Mouse (Mus musculus) c-Kit-positive CD71-positive TER-119-positive erythroid progenitor cells, embryonic 14.5 days (primary cell): ENCODE data around the gene Nfkb2.

Experiments
- DNase-seq: peaks from one replicate; pipeline ENCODE4 v3.0.0-alpha.2; 2013; ENCODE audit warnings: low spot score

The Nfkb2 gene

DNA sequence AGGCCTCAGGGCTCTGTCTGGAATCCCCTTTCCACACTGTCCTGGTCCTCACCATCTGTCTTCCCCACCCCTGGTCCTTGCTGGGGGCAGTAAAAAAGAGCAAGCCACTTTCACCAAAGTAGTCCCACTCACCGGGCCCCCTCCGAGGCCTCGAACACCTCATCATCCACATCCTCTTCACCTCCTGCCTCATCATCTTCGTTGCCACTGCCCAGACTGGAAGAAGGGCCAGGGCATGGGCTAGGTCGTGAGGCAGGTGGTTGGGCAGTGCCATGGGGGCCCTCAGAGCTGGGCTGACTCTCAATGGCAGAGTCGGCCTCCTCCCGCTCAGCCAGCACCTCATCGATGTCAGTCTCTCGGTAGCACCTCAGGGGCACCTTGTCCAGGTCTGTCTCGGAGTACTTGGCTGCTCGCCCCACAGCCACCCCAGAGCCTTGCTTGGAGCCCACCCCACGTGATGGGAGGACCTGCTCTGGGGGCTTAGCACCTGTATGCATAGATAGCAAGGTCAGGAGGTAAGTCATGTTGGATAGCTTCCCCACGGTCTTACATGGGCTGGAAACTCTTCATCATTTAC, 19.0 kb downstream of the Nfkb2 start:
- no peak for DNase-seq

DNA sequence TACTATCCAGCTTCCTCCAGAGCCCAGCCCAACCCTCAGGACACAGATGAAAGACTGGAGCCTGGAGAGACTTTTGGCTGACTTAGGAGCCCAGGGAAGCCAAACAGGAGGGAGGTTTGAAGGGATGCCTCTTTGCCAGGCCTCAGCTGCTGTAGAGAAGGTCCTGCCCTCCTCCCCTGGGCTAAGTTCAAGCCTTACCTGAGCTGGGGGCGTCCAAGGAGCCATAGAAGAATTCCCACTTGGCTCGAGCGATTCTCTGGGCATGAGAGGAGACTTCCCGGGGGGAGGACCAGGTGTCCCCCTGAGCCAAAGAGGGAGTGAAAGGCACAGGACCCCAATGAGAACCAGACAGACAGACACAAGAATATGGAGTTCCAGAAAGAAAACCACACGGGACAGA, 19.6 kb downstream of the Nfkb2 start:
- DNase-seq = no peak

DNA sequence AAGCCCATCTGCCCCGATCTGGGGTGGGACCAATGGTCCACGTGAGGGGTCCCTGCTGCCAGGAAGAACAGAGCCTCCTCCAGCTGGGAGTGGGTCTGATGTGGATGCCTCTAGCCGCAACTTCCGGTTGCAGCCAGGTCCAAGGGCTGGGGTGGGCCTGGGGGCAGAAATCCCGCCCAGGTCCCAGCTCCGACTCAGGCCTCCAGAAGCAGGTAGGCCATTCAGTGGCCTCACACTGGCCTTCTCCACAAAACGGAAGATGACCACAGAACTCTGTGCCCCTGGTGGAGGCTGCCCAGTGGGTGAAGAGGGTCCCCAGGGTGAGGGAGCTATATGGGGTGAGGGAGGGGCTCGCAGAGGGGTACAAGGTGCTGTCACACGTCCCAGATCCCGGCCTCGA, 20.2 kb downstream of the Nfkb2 start:
- DNase-seq = no peak

DNA sequence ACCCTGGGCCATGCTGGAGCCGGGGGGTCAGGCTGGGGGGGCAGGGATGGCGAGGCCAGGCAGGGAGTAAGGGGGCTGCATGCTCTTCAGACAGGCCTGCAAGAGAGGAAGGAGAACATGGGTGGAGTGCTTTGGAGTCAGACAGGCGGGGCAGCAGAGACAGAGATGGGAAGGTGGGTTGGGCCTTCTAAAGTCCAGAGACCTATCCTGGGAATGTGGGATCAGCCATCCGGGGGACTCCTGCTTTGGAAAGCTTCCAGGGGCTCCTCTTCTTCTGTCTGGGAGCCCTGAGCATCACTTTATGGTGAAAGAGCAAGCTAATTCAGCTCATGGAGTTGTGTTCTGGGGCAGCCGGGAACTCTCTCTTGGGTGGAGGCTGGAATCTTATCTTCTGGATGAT, 20.8 kb downstream of the Nfkb2 start:
- DNase-seq = no peak

DNA sequence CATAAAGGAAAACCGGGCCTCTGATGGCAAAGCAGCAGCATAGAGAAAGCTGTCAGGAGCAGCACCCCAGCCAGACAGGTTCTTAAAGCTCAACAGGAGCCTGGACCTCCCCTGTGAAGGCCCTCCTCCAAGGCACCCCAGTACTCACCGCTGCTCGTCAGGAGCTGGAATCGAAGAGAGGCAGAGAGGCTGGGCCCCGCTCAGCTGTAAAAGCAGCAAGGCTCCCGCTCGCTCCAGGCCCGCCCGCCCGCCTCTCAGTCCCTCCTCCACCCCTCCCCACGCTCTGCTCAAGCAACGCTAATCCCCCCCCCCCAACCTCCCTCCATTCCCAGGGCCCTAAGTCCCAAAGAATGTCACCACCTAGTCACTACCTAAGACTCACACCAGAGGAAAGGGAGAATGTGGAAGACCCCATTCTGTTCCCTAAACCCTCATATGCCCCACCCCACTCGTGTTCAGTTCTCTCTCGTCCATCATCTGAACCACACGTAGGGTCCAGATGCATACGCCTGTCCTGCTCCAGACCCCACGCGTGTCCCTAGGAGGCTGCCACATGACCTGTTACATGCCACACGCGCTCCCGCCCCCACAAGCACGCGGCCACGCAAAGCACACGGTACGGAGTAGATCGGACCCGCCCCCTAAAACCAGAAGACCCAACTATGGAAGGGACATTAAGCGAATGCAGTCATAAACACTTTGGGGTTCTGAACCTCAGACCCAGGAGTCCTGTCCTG, 22.1 kb downstream of the Nfkb2 start:
- DNase-seq = no peak

DNA sequence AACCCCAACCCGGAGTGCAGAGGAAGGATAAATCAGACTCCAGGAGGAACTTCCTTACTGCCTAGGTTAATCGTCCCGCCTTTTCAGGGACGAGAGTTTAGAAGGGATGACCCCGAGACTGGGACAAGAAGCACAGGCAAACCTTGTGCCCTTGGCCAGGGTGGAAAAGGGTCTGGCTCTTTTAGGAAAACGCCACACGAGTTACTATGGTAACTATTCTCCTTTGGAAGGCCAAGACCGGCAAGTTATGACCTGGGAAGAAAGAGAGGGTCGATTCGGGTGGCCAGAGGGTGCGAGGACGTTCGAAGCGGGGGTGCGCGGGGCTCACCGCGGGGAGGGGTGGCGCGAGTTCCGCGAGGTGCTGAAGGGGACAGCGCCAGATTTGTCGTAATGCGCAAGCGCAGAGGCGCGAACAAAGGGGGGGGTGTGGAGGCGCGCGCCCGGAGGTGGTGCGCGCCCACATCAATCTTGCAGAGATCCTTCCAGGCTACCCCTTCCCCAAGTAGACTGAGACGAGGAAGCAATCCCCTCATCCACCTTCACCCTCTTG, 22.7 kb downstream of the Nfkb2 start, which contains the start of gene Psd:
Gene Psd (minus strand): TSS at position 401 of the 550 bp plus-strand sequence.
- DNase-seq = no peak

DNA sequence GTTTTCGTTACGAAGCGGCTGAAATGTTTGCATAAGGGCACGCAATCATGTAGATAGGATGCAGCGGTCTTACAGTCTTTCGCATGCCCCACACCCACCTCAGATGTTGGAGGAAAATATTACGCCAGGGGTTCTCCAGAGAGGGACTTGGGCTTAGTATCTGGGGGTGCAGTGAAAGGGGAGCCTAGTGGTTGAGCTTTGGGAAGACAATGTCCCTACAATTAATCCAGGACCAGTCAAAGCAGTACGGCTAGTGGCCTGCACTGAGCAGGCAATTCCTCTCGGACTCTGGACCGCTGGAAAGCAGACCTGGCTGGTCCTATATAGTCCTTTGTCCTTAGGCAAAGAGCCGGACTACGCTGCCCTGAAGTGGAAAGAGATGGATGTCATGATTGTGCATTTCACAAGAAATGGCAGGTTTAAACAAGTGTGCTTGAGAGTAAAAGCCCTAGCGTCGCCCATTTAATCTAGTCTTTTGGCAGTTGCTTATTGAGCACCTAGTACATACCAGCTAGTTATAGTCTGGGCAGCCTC, 23.5 kb downstream of the Nfkb2 start:
- DNase-seq = no peak

DNA sequence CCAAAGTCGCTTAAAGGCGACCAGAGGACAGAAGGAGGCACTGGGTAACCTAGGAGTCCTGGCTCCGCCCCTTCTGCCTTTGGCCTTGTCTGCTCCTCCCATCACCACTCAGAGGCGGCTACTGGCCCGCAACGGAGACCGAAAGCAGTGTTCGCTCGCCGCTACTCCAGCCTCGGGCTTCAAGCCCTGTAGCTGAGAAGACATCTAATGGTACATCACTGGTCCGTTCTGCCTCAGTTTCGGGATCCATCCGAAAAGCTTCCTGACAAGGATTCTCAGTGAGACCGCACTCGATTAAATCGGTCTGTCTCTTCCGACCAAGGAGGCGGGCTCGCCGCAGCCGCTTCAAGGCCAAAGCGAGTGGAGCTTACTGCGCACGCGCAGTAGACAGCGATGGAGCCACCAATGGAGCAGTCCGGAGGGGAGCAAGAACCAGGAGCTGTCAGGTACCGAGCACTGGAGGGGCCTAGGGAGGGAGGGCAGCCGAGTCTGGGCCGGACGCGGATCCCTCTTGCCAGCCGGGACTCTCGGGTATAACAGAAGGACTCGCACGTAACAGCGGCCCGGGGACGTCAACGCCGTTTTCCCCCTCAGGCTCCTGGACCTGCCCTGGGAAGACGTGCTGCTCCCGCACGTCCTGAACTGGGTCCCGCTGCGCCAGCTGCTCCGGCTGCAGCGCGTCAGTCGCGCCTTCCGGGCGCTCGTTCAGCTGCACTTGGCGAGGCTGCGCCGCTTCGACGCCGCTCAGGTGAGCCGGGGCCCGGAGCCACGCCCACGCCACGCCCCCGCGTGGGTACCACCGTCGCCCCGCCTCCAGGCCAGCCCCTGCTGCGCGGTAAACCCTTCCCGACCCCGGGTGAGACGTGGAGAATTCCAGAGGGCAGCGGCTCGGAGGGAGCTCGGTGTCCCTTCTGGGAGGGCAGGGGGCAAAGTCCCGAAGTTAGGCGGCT, 24.2 kb downstream of the Nfkb2 start, which contains the start of gene Fbxl15:
Gene Fbxl15 (plus strand): TSS at position 104 of the 950 bp plus-strand sequence.
- peak; percentile 96 for DNase-seq

DNA sequence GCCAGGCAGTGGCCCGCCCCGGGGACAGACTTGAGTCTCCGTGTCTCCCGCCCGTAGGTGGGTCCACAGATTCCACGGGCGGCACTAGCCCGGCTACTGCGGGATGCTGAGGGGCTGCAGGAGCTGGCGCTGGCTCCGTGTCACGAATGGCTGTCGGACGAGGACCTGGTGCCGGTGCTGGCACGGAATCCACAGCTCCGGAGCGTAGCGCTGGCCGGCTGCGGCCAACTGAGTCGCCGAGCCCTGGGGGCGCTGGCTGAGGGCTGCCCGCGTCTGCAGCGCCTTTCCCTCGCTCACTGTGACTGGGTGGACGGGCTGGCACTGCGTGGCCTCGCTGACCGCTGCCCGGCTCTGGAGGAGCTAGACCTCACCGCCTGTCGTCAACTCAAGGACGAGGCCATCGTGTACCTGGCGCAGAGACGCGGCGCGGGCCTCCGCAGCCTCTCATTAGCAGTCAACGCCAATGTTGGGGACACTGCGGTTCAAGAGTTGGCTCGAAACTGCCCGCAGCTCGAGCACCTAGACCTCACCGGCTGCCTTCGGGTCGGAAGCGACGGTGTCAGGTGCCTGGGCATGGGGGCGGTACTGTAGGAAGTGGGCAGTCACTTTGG, 25.0 kb downstream of the Nfkb2 start:
- DNase-seq = no peak

DNA sequence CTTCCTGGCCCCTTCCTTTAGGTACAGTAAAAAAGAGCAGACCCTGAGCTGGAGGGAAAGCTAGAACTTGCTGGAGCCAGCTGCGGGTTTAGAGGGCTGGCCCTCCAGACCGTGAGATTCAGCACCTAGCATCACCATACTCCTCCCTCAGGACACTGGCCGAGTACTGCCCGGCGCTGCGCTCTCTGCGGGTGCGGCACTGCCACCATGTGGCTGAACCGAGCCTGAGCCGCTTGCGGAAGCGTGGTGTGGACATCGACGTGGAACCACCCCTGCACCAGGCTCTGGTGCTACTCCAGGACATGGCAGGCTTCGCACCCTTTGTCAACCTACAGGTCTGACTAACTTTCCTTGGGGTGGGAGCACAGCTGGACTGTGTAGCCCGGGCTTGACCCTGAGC, 25.8 kb downstream of the Nfkb2 start:
- no peak for DNase-seq

DNA sequence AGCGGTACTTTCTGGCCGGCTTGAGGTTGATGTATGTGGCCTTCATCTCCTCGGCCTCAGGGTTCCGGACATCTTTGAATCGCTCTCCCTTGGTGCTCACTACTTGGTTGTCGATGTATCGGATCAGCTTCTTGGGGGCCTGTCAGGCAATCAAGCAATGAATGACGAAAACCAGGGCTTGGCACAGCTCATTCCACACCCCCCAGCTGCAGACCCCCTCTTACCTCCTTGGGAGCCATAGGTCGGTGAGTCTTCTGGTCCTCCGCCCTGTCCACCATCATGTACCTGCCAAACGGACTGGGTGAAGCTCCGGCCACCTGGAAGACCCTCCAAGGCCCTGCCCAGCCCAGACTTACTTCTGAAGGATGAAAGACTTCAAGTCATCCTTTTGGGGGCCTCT, 26.6 kb downstream of the Nfkb2 start:
- no peak for DNase-seq

DNA sequence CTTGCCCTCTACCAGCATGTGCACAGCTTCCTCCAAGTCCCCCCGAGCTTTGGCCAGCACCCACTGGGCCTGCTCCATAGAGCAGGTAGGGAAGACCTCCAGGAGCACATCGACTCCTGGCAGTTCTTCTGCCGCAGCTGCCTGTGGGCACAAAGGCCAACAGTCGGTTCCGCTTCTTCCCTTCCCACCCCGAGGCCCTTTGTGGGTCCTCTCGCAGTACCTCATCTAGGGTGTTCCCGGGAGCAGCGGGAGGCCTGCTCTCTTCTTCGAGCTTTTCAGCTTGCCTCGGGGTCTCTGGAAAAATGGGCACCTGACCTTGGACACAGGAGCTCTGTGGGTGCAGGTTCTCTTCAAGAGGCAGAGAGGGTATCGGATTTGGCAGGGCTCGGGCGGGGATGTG, 27.2 kb downstream of the Nfkb2 start:
- DNase-seq = no peak

DNA sequence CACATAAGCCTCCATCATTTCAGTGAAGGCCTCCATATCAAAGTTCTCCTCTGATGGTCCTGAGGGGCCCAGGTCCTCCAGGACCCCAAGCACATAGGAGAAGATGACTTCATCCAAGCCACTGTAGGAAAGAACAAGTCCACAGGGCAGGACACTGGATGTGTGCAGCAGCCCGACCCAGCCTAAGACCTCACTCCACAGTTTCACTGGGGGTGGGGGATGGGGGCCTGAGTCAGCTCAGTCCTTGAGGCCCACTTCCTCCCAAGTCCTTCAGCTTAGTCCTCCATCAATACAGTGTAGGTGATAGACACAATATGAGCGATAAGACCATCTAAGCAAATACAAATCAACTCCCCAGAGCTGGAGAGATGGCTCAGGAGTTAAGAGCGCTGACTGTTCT, 27.8 kb downstream of the Nfkb2 start:
- no peak for DNase-seq

DNA sequence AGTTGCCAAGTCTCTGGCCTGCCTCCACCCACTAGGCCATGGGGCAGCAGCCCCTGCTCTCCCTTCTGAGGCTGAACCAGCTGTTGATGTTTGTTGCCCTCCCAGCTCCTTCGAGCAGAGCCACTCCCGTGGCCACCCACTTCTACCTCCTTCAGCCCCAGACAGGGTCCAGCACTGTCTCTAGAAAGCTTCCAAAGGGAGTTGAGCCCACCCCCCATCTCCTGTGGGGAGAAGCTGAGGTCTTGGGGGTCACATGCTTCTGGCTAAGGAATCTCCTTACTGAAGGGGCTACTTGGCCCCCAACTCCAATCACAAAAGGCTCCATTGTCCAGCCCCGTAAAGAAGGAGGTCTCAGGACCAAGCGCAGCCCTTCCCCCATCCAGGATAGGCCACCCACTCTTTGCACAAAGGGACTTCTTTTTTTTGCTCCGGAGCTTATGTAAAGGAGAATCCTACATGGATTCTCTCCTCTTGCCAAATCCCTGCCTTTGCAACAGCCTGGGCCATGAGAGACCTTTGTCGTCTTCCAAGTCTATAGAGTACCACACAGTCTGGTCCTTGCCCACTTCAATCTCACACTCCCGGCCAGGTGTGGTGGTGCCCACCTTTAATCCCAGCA, 28.7 kb downstream of the Nfkb2 start:
- no peak for DNase-seq

DNA sequence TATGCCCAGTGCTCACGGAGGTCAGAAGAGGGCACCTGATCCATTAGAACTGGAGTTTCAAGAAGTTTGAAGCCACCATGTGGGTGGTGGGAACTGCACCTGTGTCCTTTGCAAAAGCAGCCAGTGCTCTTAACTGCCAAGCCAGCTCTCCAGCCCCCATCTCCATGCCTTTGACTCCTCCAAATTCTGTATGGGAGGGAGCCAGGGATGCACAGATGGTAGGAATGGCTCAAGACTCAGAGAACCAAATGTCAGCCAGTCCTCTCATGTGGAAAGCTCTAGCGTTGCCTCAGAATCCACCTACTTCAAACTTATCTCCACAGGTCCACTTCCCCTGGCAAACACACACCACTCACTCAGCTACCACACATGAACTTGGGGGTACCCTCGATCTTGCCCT, 29.8 kb downstream of the Nfkb2 start:
- DNase-seq = no peak

DNA sequence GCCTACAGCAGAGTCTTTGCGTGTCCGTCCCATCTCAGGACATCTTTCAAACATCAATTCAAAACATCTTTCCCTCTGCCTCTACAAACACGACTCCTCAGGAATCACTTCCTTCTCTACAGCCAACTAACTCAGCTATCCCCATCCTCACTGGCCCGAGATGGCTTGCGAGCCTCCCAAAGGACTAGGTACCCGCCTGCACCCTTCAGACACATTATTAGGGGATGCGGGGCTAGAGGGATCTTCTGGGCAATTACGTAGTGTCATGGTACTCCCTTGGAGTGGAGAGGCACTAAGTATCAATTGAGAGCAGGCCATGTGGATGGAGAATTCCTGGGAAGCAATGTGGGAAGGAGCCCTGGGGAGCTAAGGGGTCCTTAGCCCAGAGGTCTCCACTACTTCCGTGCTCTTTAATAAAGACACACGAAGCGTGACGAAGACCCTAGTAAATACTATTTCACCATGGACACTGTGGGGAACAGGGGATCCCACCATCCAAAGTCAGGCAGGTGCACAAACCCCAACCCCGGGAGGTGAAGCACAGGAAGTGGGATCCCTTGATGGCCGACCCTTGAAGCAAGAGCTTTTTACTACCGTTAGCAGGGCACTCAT, 33.7 kb downstream of the Nfkb2 start:
- DNase-seq = no peak

DNA sequence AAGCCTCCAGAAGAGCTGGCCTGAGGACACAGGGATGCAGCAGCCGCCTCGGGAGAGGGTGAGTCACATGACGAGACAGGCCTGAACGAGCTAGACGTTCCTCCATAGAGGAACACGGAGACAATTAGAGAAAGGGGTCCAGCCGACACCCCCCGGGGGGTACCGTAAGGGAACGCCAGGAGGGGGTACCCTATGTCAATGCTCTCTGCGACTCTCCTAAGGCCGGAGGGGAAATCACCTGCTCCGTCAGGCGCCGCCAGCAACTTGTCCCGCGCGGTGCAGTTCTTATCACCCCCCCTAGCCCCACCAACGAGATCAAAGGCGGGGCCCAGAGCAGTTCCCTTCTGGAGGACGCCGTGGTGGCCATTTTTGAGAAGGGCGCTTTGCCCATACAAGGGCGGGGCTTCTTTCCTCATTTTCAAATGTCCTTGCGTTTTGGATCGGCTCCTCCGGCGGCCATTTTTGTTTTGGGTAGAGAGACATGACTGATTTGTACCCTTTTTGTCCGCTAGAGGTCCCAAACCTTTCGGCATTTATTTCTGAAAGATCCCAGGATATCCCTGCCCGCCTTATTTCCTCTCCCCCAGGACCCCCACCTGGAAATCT, 34.3 kb downstream of the Nfkb2 start, which contains the start of gene Cuedc2:
Gene Cuedc2 (minus strand): TSS at position 372 of the 606 bp plus-strand sequence.
- peak; percentile 99 for DNase-seq

DNA sequence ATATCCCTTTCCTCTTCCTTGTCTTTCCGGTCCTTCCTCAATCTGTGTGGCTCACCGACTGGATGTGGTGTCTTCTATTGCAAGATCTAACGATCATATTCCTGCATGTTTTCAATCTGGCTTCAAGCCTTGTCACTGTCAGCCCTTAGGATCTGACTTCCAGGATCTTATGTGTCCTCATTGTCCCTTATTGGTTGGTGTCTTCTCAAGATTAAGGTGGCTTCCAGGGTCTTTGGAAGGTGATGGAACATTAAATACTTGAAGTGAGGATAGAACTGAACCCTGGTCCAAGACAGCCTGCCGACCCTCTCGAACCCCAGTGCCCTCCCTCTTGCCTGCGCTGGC, 34.8 kb downstream of the Nfkb2 start:
- DNase-seq = no peak

DNA sequence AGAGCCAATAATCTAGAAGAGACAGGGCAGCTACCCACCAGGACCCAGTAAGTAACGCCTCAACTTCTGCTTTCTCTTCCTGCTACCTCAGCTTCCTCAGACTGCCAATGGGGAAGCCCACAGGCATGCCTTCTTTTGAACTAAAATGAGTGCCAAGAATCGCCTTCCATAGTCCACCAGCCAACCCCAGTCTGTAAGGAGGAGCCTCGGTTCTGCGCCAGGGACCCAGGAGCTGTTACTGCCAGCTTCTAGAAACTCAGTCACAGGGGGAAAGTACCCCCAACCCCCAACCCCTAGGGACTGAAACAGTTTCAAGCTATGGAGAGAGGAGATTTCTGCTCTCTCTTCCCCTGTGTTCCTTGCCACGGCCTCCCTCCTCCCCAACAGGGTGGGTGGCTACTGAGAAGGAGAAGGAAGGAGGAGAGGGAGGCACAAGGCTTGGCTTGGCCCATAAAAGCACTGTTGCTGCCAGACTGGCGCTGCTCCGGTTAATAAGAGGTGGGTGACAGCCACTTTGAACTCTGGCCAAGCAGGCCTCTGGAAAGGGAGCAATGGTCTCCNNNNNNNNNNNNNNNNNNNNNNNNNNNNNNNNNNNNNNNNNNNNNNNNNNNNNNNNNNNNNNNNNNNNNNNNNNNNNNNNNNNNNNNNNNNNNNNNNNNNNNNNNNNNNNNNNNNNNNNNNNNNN, 35.3 kb downstream of the Nfkb2 start:
- DNase-seq = no peak
